9 mouse cellular contexts compared by ENCODE assay signal in the genomic region with DNA sequence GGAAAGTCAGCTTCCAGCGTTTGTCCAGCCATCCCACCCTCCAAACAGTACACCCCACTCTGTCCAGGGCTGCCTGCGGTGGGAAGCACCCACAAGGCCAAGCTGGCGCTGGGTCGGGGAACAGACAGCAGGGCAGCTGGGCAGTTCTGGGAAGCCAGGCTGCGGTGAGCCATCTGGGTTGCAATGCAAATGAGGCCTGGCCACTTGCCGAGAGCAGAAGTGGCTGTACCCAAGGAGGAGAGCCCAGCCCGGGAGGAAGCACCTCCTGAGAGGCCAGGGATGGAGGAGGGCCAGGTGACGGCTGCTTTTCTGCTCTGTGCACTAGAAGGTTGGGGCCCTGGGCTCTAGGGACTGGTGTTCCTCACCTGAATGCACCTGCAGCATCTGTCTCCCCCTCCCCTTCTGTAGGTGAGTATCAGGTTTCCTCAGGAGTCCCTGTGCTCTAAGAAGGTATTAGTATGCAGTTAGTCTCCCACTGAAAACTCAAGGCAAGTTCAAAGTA. TPM values are rescaled to one million over a fixed set of nuclear protein-coding genes. Genes with fewer than 3 reads are reported as not detected.
DNase-seq lines count a peak whose midpoint lies in the region; ATAC-seq and TF ChIP-seq lines count a peak whose summit lies in the region.
"Had no signal": no experiment of that assay in that cellular context is flagged by ENCODE, and none has a peak within 500 bp of the region (broad histone marks: within the 10 kb centered on the region; RNA-seq: fewer than 3 reads in every experiment).

No protein-coding gene starts in this region.

- no peak overlapping the region for H3K4me2 ChIP-seq in kidney, embryonic 14.5 days (replicated peaks; ENCODE audit: low read depth, low read length)
- H3K4me2 ChIP-seq in stomach, embryonic 15.5 days = no peak overlapping the region

- peak overlapping the region; percentile 31; the same call in 1 of the 2 replicates for H3K27ac ChIP-seq in gastrocnemius, adult 2 months
- H3K27ac ChIP-seq in kidney, embryonic 14.5 days (ENCODE audit: low read depth, low read length) = peak overlapping the region; percentile 89
- 0 out of 2 replicates have a peak overlapping the region, but pooled peaks have one; percentile 36 for H3K27ac ChIP-seq in stomach, embryonic 15.5 days
- H3K27ac ChIP-seq: left cerebral cortex, adult 2 months had no signal

- TF ChIP-seq CTCF in gastrocnemius, adult 2 months (IDR thresholded peaks at IDR 0.05) = no peak

- no peaks in the 10 kb centered on the region for H3K9me3 ChIP-seq in kidney, embryonic 14.5 days (ENCODE audit: control insufficient read depth, low read length)
- no peaks in the 10 kb centered on the region for H3K9me3 ChIP-seq in stomach, embryonic 15.5 days

- H3K4me1 ChIP-seq in kidney, embryonic 14.5 days (ENCODE audit: control insufficient read depth, insufficient read depth, low read length) = peaks cover 32% of the 10 kb centered on the region
- peaks cover 26% of the 10 kb centered on the region for H3K4me1 ChIP-seq in stomach, embryonic 15.5 days

- intact Hi-C loops in left cerebral cortex, postnatal 36 days (cut with DNase I) = no loop called here
- intact Hi-C loops in gastrocnemius, adult 2 months (cut with DNase I) = no loop called here

- no peak overlapping the region for H3K9ac ChIP-seq in kidney, embryonic 14.5 days (ENCODE audit: low read depth, low read length)
- no peak overlapping the region for H3K9ac ChIP-seq in stomach, embryonic 15.5 days

- no peaks in the 10 kb centered on the region for H3K27me3 ChIP-seq in kidney, embryonic 14.5 days (ENCODE audit: control insufficient read depth, insufficient read depth, low read length)
- H3K27me3 ChIP-seq in stomach, embryonic 15.5 days (replicated peaks) = no peaks in the 10 kb centered on the region

- WGBS in kidney, embryonic 14.5 days = 3% methylated on average over 8 of the region's 8 CpGs
- 26% methylated on average over 8 of the region's 8 CpGs for WGBS in stomach, embryonic 15.5 days

- H3K4me3 ChIP-seq in gastrocnemius, adult 2 months = no peak overlapping the region
- no peak overlapping the region for H3K4me3 ChIP-seq in kidney, embryonic 14.5 days (ENCODE audit: low read length)
- no peak overlapping the region for H3K4me3 ChIP-seq in stomach, embryonic 15.5 days (replicated peaks)
- H3K4me3 ChIP-seq: left cerebral cortex, adult 2 months had no signal

- peak; percentile 36 to 49 for DNase-seq in left cerebral cortex, postnatal 36 days (ENCODE audit: low spot score in 2 of 2)
- DNase-seq in left cerebral cortex, adult 11 months (ENCODE audit: low spot score) = no peak
- DNase-seq in cerebellum, adult 9-10 months = peak; percentile 52
- DNase-seq in gastrocnemius, adult 2 months = peak; percentile 85
- no peak for DNase-seq in urinary bladder, adult 2 months (ENCODE audit: low spot score)

- ATAC-seq in kidney, embryonic 14.5 days (ENCODE audit: low FRiP score, low TSS enrichment) = peak; percentile 69
- peak; percentile 70 for ATAC-seq in megakaryocyte, adult 5-6 weeks (ENCODE audit: poor library complexity, severe bottlenecking)
- ATAC-seq in stomach, embryonic 15.5 days (ENCODE audit: insufficient read depth, low FRiP score, low read depth) = peak; percentile 25; the same call in 1 of the 2 replicates

- no peaks in the 10 kb centered on the region for H3K36me3 ChIP-seq in kidney, embryonic 14.5 days (ENCODE audit: control insufficient read depth, insufficient read depth, low read length)
- no peaks in the 10 kb centered on the region for H3K36me3 ChIP-seq in stomach, embryonic 15.5 days

RNA-seq across cellular contexts. Expression of a gene that starts 6.3 kb away (rescaled TPM):
- total RNA-seq in left cerebral cortex, postnatal 36 days (2021) = 1 to 10 TPM; 2.8 to 5.0 TPM
- total RNA-seq in gastrocnemius, adult 2 months (2021) = 10 to 100 TPM in 1 of 2 experiments, 1 to 10 TPM in 1; 1.7 to 10.1 TPM
- 6.7 and 9.6 TPM in 2 replicates for polyA plus RNA-seq in kidney, embryonic 14.5 days (2014; fragmentation: Nextera tagmentation; extraction: Ambion mirVana)
- total RNA-seq in megakaryocyte, adult 5-6 weeks (2015) = 2.0 and 3.1 TPM in 2 replicates
- 3.2 and 5.1 TPM in 2 replicates for total RNA-seq in megakaryocyte, adult 5-6 weeks (2017)
- polyA plus RNA-seq in stomach, embryonic 15.5 days (2015; fragmentation: Nextera tagmentation; extraction: Ambion mirVana) = 16.0 and 18.5 TPM in 2 replicates
- polyA plus RNA-seq in urinary bladder, adult 2 months (2012; rRNA removed) = 7.8 and 9.8 TPM in 2 replicates

RNA-seq across cellular contexts. Expression of a gene that starts 10.0 kb away (rescaled TPM):
- 10 to 100 TPM; 82.8 to 86.3 TPM for total RNA-seq in left cerebral cortex, postnatal 36 days (2021)
- 10 to 100 TPM; 17.2 to 18.0 TPM for total RNA-seq in gastrocnemius, adult 2 months (2021)
- 30.0 and 37.5 TPM in 2 replicates for polyA plus RNA-seq in kidney, embryonic 14.5 days (2014; fragmentation: Nextera tagmentation; extraction: Ambion mirVana)
- total RNA-seq in megakaryocyte, adult 5-6 weeks (2015) = 18.7 and 22.4 TPM in 2 replicates
- total RNA-seq in megakaryocyte, adult 5-6 weeks (2017) = 26.7 and 27.2 TPM in 2 replicates
- polyA plus RNA-seq in stomach, embryonic 15.5 days (2015; fragmentation: Nextera tagmentation; extraction: Ambion mirVana) = 31.7 and 34.6 TPM in 2 replicates
- polyA plus RNA-seq in urinary bladder, adult 2 months (2012; rRNA removed) = 24.6 and 31.2 TPM in 2 replicates

Comparison
In these comparisons a context has a peak if more than half of its experiments do, and no peak if none do; other contexts are left out.
1. DNase-seq: peak in left cerebral cortex, postnatal 36 days (2 of 2), cerebellum, adult 9-10 months (single experiment) and gastrocnemius, adult 2 months (single experiment); none in left cerebral cortex, adult 11 months (single experiment) and urinary bladder, adult 2 months (single experiment).
2. H3K27ac ChIP-seq: peak in every context shown above with its lines; median percentile 89 in kidney, embryonic 14.5 days; 36 in stomach, embryonic 15.5 days; 31 in gastrocnemius, adult 2 months.
3. Peak in every context shown above with its lines, with median percentiles within 50 percentile points of each other: ATAC-seq.